Mouse (Mus musculus) lung, postnatal 0 days (tissue): ENCODE data around the gene Pnpla8.

Experiments used
- CTCF ChIP-seq: IDR thresholded peaks from 2 replicates; pipeline ENCODE4 v1.5.1; 2016; ENCODE audit warnings: antibody characterized with exemption, mild to moderate bottlenecking
- EP300 ChIP-seq: IDR thresholded peaks from 2 replicates; pipeline ENCODE4 v1.6.1; 2016; ENCODE audit warnings: antibody characterized with exemption, mild to moderate bottlenecking, control low read depth

GRCm38 (mm10) chr12:44176331-44177037, 44.7 kb upstream of the Pnpla8 start:
- TF ChIP-seq CTCF (no peak), EP300 (no peak)
